Mouse (Mus musculus) induced T-regulatory cell, adult 2 months (primary cell): ENCODE results near the gene Wt1.

Experiments used
- DNase-seq: peaks from one replicate; pipeline ENCODE4 v3.0.0-alpha.2; 2012; ENCODE audit warnings: low read depth

Gene Wt1

DNA sequence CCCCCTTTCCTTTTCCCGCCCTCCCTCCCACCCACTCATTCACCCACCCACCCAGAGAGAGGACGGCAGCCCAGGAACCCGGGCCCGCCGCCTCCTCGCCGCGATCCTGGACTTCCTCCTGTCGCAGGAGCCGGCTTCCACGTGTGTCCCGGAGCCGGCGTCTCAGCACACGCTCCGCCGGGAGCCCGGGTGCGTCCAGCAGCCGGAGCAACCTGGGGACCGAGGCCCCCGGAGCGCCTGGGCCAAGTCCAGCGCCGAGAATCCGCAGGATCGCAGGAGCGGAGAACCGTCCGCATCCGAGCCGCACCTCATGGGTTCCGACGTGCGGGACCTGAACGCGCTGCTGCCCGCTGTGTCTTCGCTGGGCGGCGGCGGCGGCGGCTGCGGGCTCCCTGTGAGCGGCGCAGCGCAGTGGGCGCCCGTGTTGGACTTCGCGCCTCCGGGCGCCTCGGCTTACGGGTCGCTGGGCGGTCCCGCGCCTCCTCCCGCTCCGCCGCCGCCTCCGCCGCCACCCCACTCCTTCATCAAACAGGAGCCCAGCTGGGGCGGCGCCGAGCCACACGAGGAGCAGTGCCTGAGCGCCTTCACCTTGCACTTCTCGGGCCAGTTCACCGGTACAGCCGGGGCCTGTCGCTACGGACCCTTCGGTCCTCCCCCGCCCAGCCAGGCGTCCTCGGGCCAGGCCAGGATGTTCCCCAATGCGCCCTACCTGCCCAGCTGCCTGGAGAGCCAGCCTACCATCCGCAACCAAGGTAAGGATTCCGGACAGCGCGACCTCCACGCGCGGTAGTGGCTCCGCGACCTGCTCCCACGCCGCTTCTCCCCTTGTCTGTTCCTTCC, 582 bp downstream of the Wt1 start:
- DNase-seq, result no peak

- DNase-seq, result peak; percentile 7
Measured at GRCm38 (mm10) chr2:105127531-105128480, 1.5 kb downstream of the Wt1 start.

GRCm38 (mm10) chr2:105128564-105128963, 2.2 kb downstream of the Wt1 start:
- DNase-seq, result no peak

- DNase-seq, result peak; percentile 5
Measured at GRCm38 (mm10) chr2:105130351-105131060, 4.2 kb downstream of the Wt1 start.

DNA sequence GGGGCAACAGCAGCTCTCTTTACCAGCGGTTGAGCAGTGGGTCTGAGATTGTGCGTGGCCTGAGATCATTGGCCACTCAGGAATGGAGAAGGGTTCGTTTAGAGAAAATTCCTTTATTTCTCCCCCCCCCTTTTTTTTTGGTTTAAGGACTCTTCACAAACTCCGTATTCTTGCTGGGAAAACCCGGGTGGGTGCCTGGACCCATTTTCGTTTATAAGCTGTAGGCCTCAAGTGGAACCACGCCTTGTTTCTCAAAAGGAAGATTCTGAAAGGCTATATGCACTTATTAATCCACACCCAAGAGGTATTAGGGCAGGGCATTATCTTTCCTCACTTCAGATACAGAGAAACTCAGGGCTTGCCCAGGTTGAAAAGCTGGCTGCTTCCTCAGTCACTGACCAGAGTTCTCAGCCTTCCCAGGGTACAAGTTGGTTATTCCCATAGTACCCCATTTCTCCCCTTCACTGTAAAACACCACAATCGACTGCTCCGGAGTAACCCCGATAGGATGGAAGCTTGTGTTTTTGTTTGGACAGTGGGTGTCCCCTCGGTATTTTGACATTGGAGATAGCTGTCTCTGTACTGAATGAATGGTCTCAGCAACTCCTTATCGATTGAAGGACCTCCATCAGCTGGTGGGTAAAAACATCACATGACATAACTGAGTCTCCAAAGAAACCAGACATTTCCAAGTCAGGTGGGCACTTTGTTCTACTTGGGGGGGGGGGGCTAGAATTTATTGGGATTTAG, 4.9 kb downstream of the Wt1 start:
- DNase-seq, result no peak

DNA sequence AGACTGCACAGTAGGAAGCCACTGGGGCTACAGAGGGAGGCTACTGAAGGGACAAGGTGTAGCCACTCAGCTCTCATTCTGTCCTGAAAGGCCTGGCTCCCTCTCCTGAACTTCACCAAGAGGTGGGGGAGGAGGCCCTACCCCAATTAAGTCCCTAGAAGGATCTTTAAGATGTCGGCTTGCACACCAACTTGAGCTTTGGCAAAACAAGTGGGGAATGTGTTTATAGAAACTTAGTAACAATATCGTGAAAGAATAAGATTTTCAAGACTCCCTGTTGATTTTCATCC, 5.4 kb downstream of the Wt1 start:
- no peak for DNase-seq

- no peak for DNase-seq
Measured at GRCm38 (mm10) chr2:105132300-105132699, 6.0 kb downstream of the Wt1 start.

DNA sequence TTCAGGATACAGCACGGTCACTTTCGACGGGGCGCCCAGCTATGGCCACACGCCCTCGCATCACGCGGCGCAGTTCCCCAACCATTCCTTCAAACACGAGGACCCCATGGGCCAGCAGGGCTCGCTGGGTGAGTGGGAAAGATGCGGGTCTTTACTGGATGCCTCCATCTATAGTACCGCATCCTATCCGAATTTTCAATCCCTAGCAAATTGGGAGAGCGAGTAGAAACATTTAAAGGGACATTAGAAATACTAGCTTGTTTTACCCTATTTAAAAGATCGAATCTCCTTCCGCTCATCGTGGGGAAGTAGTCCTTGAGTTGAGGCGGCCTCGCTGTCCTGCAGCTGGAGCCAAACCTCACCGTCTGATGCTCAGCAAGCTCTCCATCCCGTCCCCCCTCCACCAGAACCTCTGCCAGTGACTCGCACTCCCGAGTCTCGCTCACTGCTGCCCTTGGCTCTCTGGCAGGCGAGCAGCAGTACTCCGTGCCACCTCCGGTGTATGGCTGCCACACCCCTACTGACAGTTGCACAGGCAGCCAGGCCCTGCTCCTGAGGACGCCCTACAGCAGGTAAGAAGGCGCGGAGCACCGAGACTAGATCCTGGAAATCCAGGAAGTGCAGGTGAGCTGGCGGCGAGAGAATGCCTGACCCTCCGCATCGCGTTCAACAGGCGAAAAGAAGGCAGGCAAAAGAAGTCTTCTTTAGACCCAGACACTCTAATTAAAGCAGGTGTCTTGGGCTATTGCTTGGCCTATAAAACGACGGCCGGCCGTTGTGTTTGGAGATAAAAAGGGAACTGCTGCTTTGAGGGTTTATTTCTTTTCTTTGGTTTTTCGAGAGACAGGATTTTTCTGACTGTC, 6.8 kb downstream of the Wt1 start:
- DNase-seq, result no peak

- no peak for DNase-seq
Measured at GRCm38 (mm10) chr2:105134296-105134695, 8.0 kb downstream of the Wt1 start.

DNA sequence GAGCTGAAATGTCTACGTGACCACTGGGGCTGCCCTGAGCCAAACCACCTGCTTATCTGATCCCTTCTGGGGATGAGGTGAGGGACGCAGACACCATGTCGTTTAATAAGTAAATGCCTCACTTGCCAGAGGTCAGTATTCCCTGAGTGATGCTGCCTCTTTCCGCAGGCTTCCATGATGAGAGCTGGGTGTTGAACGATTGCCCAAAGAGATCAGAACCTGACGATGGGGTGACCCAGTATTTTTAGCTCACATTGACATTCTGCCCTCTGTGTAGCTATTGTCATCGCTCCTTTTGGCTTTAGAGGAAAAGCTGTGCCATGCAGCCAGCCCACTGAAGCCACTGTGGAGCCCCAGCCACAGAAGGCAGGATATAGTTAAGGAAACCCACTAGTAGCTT, 13.1 kb downstream of the Wt1 start:
- no peak for DNase-seq

DNA sequence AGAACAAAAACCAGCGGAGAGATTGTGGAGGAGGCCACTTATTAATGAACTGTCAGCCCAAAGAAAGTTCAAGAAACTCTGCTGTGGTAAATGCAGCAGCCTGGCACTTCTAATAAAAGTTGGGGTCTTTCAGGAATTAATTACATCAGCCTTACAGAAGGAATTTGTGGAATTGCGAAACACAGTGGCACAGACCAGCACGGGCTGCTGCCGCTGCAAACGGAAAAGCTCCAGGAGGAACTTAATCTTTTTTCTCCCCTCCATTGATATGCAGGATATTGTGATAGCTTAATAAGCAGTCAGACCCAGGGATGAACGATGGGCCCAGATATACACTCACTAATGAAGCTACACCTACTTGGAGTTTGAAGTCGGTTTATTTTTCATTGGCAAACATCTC, 15.0 kb downstream of the Wt1 start:
- no peak for DNase-seq

DNA sequence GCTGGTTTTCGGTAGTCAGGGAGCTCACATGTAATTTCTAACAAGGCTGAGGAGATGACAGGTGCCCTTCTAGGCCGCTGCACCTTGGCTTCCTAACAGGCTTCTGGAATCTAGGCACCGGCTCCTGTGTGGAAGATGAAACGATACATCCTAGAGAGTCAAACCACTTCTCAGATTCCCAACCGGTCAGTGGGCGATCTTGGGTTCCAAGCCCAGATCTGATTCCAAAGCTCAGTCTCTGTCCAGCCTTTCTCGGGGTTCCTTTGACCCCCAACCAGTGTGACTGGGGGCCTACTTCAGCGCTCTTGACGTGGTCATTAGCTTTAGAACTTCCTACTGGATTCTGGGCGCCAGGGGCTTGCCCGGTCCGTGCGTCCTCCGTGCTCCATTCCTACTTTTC, 17.4 kb downstream of the Wt1 start:
- DNase-seq, result no peak

GRCm38 (mm10) chr2:105151544-105151943, 25.2 kb downstream of the Wt1 start:
- no peak for DNase-seq

- no peak for DNase-seq
Measured at GRCm38 (mm10) chr2:105153046-105153445, 26.7 kb downstream of the Wt1 start.

DNA sequence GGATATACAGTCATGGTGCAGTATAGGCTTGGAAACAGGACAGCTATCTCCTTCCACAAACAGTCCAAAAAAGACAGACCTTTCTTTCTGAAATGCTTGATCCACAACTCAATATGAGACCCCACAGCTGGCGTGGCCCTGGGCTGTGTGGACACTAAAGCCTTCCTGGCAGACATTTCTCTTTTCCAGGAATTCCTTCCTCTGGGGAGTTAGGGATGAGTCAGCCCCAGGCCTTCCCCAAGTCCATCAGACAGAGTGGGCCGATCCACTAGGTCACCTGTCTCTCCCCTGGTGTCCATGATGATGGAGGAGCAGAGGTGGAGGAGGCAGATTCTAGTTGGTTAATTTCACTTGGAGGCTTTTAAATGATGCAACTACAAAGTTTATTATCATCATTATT, 34.6 kb downstream of the Wt1 start:
- no peak for DNase-seq

DNA sequence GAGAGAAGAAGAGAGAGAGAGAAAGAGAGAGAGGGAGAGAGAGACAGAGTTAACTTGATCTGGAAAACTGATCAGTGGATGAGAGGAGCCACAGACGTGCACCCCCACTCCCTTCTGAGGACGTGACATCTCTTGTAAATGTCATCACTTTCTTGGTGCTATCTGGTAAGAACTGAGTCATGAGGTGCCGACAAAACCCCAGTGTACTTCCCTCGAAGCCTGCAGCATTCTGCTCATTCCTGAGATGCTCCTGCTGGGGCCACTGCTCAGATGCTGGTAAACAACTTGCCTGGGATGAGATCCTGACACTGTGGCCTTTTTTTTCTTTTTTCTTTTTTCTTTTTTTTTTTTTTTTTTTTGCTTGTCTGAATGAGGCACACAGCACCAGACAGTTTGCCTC, 36.4 kb downstream of the Wt1 start:
- no peak for DNase-seq

DNA sequence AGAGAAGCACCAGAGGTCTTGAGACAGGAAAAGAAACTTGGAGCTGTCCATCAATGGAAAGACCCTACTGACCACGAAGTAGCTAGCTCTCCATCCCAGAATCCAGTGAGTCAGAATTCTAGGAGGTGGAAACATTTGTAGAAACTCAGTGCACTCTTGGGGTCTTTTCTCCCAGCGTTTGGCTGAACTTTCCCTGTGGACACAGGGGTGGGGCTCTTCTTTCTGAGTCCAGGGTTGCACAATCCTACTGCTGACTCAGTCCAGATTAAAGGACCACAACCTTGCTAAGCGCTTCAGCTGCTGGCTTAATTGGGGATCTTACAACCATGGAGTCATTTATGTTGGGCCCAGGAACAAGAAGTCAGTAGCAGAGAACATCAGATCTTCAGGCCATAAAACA, 41.8 kb downstream of the Wt1 start:
- DNase-seq, result no peak

DNA sequence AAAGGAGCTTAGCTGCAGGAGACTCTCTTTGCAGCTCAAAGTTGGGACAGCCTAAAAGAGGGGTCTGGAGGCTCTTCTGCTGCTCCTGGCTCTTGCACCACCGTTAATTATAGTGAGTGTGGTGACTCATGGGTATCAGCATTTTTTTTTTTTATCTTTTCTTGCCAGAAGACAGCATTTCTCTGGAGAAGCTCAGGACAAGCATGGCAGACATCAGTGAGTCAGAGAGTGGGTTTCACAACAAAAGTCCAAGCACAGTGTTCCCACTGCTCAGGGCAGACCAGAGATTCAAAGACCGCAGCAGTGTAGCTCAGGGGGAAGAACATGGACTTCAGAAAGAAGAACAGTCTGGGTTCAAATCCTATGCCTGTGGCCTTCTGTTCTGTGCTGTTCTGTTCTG, 47.9 kb downstream of the Wt1 start:
- no peak for DNase-seq

DNA sequence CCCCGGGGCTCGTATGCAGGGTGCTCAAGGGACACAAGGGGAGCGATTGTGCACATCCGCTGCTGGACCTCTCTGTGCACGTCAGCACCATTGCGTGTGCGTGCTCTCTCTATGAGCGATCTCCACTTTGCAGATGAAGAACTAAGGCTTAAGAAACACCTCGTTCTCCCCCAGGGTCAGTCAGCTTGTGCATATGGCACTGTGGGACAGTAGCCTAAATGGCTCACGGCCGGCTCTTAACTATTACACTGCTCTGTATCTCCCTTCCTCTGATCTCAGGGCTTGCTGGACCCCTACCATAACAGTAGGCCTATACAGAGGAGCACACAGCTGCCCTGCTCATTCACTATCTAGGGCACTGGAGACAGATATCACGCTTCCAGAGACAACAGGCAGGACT, 52.5 kb downstream of the Wt1 start:
- no peak for DNase-seq

DNA sequence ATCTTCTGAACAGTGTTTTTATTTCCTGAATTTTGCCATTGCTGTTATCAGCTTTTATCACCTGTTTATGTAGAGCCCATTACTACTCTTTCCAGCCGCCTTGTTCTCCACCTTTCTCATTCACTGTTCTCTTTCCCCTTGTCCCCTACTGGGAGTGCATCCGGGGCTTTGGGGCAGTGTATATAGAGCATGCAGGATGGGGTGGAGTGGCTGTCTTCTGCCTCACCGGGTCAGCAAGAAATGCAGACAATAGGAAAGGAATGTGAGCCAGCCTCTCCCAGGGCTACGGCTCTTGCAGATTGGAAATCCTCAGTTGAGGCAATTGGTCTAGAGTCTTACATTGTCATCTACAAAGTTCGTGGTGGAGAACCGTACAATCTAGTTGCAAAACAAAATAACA, 56.2 kb downstream of the Wt1 start:
- no peak for DNase-seq

DNA sequence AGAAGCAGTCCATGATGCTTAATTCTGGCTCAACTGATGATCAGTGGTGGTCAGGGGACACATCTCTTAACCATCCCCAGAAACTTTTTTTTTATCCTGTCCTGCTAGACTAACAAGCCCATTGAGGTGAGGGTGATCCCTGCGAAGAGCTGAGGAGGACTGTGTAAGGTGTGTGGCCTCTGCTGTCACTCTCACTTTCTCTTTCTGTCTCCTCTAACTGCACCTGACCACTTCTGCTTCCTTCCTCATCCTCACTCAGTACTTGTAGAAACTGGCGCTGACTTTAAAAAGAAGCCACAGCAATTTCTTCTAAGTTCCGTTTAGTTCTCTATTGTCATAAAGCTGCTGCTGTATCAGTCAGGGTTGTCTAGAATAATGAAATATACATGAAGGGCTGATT, 58.8 kb downstream of the Wt1 start:
- no peak for DNase-seq
